Mouse (Mus musculus): ENCODE measurements around the gene Cd300a.

Gene Cd300a

DNA sequence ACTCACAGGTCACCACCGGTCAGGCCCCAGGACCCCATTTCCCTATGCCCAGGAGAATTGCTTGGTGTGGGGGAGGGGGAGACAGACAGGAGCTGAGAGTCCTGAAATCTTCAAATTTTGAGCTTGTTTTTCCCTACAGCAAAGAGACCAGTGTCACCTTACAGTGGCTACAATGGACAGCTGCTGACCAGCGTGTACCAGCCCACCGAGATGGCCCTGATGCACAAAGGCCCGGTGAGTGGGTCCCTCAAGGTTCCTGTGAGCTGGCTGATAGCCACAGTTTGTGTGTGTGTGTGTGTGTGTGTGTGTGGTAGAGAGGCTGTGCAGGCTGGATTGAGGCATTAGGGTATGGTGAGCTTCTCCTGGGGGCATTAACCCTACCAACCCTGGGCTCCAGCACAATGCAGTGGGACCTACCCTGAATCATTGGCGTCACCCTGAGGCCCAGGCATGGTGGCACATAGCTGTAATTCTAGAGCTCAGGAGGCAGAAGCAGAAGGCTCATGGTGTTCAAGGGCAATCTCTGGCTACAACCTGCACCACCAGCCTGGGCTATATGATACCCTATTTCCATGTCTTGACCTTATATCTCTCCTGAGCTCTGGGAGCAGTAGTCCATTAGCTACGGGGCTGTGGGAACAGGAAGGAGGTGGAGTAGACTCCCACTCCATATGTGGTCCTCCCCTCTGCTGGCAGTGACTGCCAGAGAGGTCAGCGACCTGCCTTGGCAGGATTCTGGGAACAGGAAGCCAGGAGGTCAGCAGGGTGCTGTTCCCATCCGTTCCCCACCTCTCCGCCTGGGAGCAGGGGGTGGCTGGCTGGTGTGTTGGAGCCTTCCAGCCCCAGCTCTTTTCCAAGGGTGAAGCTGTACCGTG lies 23.1 kb upstream of the Cd300a start:
- in situ Hi-C loops (cut with MboI, MseI), result no loop called here

DNA sequence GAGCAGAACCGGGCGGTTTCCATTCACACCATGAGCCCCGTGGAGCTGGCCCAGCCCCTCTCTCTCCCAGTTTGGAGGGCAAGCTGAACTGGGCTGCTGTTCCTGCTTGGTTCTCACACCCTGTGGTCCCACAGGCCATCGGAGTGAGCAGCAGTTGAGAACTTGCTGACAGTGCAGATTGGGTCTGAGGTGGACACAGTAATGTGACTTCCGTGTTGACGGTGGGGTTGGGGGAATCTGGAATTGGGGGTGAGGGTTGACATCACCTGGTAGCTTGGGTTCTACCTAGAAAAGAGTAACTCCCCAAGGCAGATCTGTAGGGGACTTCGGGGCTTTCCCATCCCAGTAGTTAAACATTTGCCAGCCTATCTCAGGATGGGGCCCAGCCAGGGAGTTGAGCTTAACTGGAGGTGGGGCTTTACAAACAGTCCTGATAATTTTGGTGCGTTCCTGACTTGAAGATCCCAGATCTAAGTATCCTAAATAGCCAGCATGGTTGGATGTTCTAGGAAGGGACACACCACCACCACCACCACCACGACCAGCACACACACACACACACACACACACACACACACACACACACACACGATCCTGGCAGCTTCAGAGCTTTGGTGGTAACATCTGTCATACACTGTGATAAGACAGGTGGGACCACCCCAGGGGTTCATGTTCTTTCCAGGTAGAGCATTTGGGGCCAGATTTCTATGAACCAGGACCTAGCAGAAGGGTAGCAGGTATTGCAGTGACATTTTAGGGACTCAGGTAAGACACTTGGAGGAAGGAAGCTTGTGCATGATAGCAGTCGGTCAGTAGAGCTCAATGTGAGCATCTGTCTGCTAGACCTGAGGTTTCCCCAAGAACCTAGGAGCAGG lies 22.2 kb upstream of the Cd300a start:
- in situ Hi-C loops (cut with MboI, MseI), result no loop called here

DNA sequence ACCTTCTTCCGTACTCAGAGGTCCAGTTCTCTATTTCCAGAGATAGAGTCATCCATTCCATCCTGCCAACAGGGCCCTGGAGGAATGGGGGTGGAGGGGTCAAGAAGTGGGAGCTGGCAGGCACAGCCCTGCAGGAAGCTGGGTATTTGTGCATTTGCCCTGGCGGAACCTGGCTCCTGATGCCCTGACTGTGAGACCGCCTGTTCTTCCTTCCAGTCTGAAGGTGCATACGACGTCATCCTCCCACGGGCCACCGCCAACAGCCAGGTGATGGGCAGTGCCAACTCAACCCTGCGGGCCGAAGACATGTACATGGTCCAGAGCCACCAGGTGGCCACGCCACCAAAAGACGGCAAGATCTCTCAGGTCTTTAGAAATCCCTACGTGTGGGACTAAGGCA lies 21.6 kb upstream of the Cd300a start:
- in situ Hi-C loops (cut with MboI, MseI), result no loop called here

DNA sequence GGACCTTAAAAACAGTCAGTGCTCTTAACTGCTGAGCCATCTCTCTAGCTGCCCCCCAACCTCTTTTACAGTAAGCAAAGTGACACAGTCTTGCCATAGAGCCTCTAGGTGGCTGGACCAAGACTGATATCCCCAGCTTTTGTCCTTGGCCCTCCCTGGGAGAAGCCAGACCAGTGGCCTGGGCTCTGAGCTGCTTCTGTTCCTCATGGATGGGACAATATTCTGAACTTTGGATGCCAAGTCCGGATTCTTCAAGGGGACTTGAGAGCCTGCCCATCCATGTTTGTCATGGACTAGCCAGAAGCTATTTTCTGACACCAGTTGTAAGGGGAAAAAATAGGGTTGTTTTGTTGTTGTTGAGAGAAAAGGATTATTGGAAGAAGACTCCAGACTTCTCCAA lies 20.1 kb upstream of the Cd300a start:
- in situ Hi-C loops (cut with MboI, MseI), result loop anchor here (5.0 kb wide), 1 partner anchor 1157 kb away; the partner anchor contains the start of gene Cpsf4l

DNA sequence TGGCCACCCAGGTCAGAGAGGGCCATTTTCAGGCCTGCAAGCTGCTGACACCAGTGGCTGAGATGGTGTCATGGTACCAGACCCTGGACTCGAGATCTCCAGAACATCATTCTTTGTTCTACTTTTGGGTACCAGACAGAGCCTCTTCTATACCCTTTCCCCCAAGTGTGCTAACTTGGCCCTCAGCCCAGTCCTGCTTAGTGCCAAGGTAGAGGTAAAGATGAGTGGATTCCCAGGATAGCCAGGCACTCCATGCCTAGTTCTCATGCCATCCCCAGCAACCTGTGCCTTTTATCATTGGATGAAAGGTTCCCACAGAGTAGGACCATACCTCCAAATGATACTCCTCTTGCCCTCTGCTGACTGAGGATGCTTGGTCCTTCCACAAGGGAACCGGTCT lies 18.3 kb upstream of the Cd300a start:
- in situ Hi-C loops (cut with MboI, MseI), result loop anchor here (5.0 kb wide), 1 partner anchor 1159 kb away; the partner anchor contains the start of gene Cpsf4l

DNA sequence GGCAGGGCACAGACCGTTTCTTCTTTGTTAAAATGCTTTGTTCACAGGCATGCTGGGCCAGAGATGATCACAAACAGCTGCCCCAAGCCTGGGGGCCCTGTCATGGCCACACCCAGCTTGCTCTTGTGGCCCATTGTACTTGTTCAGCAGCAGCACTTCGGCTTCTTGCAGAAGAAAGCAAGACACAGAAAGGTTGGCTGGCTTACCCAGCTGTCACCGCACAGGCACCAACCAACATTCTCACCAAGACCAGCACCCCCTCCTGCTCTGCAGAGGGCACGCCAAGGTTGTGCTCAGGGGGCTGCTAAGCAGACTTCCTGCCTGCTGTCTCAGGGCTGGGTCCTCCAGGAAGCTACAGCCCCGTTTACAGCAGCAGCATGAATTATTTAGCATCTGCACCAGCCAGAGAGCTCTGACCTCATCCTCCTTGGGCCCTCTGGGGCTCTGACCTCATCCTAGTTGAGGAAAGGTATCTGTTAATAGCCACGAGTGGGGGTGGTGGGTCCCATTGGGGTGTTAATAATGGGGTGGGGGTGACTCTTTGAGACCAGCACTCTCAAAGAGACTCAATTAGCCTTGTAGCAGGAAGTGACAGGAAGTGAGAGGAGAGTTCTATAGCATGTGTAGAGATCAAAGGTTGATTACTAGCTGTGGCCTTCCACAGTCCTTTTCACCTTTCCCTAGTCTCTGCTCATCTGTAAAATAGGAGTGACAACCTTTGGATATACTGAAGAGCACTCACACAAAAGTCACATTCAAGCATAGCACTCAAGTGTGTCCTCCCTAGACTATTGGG lies 16.6 kb upstream of the Cd300a start:
- in situ Hi-C loops (cut with MboI, MseI), result loop anchor here (5.0 kb wide), 1 partner anchor 1161 kb away; the partner anchor contains the start of gene Cpsf4l

DNA sequence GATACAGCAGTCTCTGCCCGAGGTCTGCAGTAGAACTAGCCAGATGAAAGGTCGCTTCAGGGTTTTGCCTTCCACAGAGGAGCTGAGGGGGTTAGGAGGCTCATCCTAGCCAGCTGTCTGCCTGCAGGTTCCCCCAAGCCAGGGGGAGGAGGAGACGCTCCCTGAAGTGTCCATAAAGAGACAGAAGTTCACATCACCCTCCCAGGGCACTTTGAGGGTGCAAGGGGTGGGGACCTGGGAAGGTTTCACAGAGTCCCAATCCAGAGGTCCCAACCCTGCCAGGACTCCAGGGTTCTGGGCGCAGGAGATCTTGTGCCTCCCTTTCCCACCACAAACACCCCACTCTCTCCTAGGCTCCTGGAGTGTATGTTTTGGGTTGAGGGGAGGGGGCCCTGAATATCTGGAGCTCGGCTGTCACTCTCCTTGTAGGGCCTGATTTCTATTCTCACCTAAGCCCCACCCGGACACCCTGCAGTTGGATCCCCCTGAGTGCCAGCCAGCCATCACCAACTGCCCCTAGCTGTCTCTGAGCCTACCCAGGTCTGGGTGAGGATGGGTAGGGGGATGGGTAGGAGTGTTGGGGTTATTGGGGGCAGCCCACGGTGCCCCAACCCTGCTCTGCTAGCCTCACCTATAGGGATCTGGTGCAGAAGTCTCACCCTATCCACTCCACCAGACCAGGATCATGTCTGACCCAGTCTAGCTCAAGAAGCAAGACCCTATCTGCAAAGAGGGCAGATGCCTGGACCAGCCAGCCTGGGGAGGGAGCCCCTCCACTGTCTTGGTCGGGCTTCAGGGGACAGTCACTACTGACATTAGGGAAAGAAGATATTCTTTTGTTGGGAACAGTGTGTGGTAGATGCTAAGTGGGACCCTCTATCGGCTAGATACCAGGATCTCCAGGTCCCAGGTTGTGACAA lies 15.4 kb upstream of the Cd300a start:
- in situ Hi-C loops (cut with MboI, MseI), result loop anchor here (5.0 kb wide), 1 partner anchor 1162 kb away; the partner anchor contains the start of gene Cpsf4l

DNA sequence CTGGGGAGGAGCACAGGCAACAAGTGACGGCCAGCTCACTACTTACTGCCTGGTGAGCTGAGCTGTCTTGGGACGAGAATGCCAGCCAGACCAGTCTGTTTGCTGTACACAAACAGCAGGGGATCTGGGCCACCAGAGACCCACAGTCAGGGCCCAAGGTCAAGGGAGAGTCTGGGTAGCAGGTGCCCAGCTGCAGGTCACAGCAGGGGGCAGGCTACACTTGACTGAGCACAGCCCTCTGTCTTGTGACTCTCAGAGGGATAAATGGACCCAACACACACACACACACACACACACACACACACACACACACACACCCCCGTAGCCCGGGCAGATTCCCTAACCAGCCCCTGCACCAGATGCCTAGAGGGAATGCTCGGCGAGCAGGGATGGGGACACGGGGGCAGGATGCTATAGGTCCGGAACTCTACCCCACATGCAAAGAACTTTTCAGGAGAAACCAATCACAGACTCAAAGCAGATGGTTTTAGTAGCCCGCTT lies 14.5 kb upstream of the Cd300a start:
- in situ Hi-C loops (cut with MboI, MseI), result no loop called here

DNA sequence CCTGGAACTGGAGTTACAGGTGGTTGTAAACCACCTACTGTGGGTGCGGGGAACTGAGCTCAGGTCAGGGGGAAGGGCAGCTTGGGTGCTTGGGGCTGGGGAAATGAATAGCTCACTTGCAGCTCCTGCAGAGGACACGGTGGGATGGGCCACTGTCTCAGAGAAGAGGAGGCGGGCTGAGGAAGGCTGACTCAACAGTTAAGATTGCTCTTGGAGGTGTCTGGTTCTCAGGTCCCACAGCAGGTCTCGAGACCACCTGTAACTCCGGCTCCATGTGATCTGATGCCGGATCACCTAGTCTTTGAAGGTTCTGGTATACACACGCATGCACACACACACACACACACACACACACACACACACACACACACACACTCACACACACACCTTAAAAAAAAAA lies 13.7 kb upstream of the Cd300a start:
- in situ Hi-C loops (cut with MboI, MseI), result no loop called here

DNA sequence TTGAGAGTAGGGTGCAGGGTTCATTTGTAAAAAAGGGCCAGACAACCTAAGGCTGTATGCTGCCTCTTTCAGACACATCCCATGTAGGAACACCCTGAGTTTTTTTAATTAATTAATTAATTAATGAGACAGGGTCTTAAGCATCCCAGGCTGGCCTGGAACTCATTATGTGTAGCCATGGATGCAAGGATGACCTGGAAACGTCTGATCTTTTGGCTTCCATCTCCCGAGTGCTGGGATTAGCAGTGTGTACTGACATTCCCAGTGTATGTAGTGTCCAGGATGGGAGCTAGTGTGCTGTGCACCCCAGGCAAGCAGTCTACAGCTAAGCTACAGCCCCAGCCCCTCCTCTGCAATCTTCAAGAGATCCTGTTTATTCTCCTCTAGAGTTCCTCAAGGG lies 13.2 kb upstream of the Cd300a start:
- in situ Hi-C loops (cut with MboI, MseI), result no loop called here

DNA sequence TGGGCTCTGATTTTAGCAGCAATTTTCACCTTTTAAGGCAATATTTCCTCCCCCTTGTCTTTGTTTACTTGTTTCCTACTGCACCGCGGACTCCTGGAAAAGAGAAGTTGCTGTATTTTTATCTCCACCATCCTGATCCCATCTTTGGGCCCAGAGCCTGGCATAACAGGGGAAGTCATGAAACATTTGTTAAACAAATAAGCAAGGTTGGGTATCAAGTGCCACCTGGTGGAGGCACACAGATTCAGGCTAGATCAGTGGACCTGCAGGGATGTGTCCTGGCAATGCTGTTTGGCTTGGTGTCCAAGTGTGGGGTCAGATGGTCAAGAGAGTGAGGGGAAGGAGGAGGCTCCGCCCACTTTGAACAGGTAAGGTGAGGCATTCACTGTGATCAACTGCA lies 12.7 kb upstream of the Cd300a start:
- in situ Hi-C loops (cut with MboI, MseI), result no loop called here

DNA sequence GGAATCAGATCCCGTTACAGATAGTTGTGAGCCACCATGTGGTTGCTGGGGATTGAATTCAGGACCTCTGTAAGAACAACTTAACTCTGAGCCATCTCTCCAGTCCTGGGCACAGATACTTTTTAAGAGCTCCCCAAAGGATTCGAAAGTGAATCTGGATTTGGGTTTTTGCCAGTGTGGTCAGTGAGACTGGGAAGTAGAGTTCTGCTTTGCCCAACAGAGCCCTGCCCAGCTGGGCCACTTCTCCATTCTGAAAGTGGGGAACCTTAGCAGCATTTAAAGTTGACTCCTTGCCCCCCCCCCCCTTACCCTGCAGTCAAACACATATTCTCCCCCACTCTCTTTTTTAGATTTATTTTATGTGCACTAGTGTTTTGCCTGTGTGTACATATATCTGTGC lies 10.2 kb upstream of the Cd300a start:
- in situ Hi-C loops (cut with MboI, MseI), result no loop called here

DNA sequence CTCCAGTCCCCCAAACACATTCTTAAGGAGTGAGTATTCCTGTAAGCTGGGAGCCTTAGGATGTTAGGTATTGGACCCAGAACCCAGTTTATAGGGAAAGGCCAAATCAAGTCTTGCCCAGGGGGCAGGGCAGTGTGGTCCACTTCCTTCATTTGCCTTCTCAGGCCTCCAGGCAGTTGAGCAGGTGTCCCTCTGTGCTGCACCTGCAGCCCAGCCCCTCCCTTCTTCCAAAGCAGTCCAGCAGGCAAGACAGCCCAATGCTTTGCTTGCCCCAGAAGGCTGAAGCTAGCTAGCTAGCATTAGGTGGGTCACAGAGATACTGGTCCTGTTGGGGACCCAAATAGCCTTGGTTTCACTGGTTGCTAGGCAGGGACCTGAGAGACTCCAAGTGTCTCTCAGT lies 9.7 kb upstream of the Cd300a start:
- in situ Hi-C loops (cut with MboI, MseI), result no loop called here

DNA sequence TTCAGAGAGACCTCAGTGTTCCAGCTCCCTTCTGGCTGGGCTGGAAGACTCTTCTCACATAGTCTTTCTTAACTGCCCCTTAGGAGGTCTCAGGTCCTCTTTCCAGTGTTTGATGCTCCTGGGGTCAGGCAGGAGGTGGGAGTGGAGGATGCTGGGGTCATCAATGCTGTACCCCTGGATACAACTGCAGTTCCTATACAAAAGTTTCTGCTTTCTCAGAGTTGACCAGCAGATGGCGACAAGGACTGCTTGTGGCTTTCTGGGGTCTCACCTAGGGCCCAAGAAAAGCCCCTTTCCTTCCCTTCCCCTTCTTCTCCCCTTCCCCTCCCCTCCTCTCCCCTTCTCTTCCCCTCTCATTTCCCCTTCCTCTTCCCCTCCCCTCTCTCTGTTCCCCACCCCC lies 9.3 kb upstream of the Cd300a start:
- in situ Hi-C loops (cut with MboI, MseI), result no loop called here

DNA sequence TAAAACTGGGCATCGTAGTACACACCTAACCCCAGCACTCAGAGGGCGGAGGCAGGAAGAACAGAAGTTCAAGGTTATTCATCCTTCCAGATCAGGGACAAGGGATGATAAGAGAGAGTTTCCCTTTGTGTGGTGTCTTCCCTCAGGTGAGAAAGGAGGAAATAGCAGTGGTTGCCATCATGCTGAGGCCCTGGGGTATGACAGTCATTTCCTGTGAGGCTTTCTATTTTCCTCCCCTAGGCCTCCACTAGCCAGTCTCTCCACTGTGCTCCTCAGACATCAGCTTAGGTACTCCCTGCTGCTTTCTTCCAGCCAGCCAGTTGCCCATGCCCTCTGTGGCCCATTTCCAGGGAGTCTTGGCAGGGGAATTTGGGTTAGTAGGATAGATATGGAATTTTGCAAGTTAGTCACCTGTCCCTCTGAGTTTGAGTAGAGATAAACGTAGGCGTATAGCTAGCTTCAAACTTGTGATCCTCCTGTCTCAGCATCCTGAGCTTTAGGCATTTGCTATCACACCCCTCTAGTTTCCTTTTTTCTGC lies 6.5 kb upstream of the Cd300a start:
- in situ Hi-C loops (cut with MboI, MseI), result no loop called here

DNA sequence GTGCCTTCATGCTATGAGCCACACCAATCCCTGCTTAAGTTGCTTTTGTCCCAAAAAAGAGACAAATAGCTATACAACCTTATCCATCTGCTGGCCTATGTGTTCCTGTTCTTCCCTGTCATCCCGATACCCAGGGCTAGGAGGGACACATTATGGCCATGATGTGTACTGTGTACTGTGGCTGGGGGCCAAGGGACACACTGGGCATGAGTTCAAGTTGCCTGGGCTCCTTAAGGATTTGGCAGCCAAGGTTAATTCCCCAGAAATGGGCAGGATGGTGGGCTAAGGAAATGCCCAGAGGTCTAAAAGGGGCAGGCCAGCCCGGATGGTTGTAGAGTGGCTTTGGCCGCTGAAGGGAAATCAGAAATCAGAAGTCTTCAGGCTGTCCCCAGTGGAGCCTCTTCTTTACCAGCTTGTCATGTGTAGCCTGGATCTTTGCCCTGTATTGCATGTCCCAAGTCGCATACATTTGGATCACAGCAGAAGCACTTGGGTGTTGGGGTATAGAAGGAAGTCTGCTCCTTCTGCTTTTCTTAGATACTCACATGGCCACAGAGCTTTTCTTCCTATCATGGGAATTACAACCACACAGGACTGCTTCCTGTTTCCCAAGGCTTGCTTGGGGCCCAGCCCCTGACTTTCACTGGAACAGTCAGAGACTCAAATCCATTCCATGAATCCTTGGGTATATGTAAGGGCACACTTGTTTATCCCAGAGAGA lies 5.3 kb upstream of the Cd300a start:
- in situ Hi-C loops (cut with MboI, MseI), result no loop called here

DNA sequence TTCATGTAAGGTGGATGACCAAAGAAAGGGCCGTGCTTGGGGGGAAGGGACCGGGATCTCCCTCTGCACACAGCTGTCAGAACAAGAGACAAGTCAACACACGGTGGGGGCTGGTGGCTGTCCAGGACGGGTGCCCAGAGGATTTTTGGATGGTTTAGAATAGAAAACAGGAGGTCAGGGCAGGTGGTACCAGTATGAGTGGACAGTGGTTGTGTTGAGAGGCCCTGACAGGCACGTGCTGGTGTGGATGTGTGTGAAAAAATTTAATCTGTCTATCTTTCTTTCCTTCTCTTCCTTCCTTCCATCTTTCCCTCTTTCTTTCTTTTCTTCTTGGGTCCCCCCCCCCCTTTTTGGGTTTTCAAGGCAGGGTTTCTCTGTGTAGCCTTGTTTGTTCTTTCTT lies 701 bp downstream of the Cd300a start:
- in situ Hi-C loops (cut with MboI, MseI), result no loop called here

DNA sequence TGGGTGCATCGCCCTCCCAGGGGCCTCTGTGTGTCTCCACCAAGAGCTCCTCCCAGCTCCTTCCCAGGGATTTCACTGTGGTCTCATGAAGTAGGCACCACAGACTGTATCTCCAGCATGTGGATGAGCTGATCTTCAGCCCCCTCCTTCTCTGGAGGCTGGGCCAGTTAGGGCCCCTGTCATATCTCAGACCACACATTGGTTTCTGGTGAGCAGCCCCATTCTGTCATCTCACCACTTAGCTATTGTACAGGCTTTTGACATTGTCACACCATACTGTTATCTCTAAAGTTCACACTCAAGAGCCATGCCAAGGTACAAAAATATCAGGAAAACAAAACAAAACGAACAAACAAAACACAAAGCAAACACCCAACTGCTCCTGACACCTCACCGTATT lies 6.2 kb downstream of the Cd300a start:
- in situ Hi-C loops (cut with MboI, MseI), result no loop called here

DNA sequence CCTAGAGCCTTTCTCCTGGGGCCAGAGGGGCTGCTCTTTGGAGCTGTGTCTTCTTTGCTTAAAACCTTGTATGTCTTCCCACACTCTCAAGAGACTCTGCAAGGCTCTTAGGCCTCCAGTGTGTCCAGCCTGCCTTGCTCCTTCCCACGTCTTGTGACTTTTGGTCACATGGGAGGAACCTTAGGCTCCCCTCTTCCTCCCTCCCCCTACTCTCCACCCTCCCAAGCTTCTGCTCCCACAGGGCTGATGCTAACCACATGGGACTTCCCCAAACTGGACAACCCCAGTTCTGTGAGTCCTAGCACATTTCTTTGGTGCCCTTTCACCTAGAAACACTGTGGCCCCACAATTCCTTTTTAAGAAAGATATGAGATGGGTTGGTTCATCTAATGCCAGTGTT lies 8.2 kb downstream of the Cd300a start:
- in situ Hi-C loops (cut with MboI, MseI), result no loop called here
